Mouse (Mus musculus) MEL (cell line): ENCODE measurements around the gene Adcy7. TPM values are rescaled to one million over a fixed set of nuclear protein-coding genes. Genes with fewer than 3 reads are reported as not detected.

Source experiments
- DNase-seq: peaks from one replicate; pipeline ENCODE4 v3.0.0; 2011; ENCODE audit warnings: low read depth, low spot score
- H3K27ac ChIP-seq: 2 replicates; pipeline ENCODE4 v1.5.1; 2012; ENCODE audit warnings: low read depth, mild to moderate bottlenecking, control low read depth, low read length, moderate library complexity; ENCODE audit not compliant: control insufficient read depth
- H3K27me3 ChIP-seq, 2 experiments: fragments of 150-350 bp in 1 of 2; sonication (generic) in 1 of 2; 2 replicates each; pipeline ENCODE4 v1.6.1; 2012; ENCODE audit warnings: low read length in 2 of 2, mild to moderate bottlenecking in 2 of 2, improper control_type of control experiment in 1 of 2, moderate library complexity in 1 of 2; ENCODE audit not compliant: insufficient read depth in 2 of 2, control insufficient read depth in 1 of 2
- H3K36me3 ChIP-seq, 2 experiments: 2 replicates each; pipeline ENCODE4 v1.6.1; 2012 to 2014; ENCODE audit warnings: low read length in 2 of 2, improper control_type of control experiment in 1 of 2, inconsistent platforms in 1 of 2, mild to moderate bottlenecking in 1 of 2; ENCODE audit not compliant: insufficient read depth in 2 of 2, control insufficient read depth in 1 of 2
- H3K4me1 ChIP-seq, 2 experiments: fragments of 150-350 bp in 1 of 2; sonication (generic) in 1 of 2; 2 replicates each; pipeline ENCODE4 v1.6.1; 2012; ENCODE audit warnings: low read length in 2 of 2, improper control_type of control experiment in 1 of 2, mild to moderate bottlenecking in 1 of 2; ENCODE audit not compliant: insufficient read depth in 2 of 2, control insufficient read depth in 1 of 2
- H3K4me3 ChIP-seq, 2 experiments: fragments of 150-350 bp in 1 of 2; sonication (generic) in 1 of 2; 2 replicates each; pipeline ENCODE4 v1.5.1; 2012; ENCODE audit warnings: low read depth in 2 of 2, low read length in 2 of 2, mild to moderate bottlenecking in 2 of 2, moderate library complexity in 2 of 2, control low read depth in 1 of 2, improper control_type of control experiment in 1 of 2; ENCODE audit not compliant: control insufficient read depth in 1 of 2, insufficient read depth in 1 of 2
- H3K79me2 ChIP-seq: 2 replicates; pipeline ENCODE4 v1.6.1; 2012; ENCODE audit warnings: mild to moderate bottlenecking, low read length, moderate library complexity; ENCODE audit not compliant: control insufficient read depth, poor library complexity, insufficient read depth
- H3K9ac ChIP-seq: 2 replicates; pipeline ENCODE4 v1.6.1; 2012; ENCODE audit warnings: low read depth, mild to moderate bottlenecking, control low read depth, low read length, moderate library complexity; ENCODE audit not compliant: control insufficient read depth, poor library complexity, severe bottlenecking
- H3K9me3 ChIP-seq: fragments of 150-350 bp; sonication (generic); replicated peaks from 2 replicates; pipeline ENCODE4 v1.6.1; 2012; ENCODE audit warnings: mild to moderate bottlenecking, low read length, improper control_type of control experiment, moderate library complexity; ENCODE audit not compliant: insufficient read depth
- BHLHE40 ChIP-seq: IDR thresholded peaks from 2 replicates; pipeline ENCODE4 v1.6.1; 2012; ENCODE audit warnings: low read depth, mild to moderate bottlenecking, inconsistent platforms, low read length, improper control_type of control experiment, borderline replicate concordance
- CTCF ChIP-seq, 3 experiments: IDR thresholded peaks in 2 of 3; conservative IDR thresholded peaks in 1 of 3; 2 replicates each; pipeline ENCODE4 v1.5.1; 2011 to 2012; ENCODE audit warnings: low read length in 3 of 3, low read depth in 2 of 3, mild to moderate bottlenecking in 2 of 3, improper control_type of control experiment in 1 of 3, inconsistent platforms in 1 of 3, mixed read lengths in 1 of 3, moderate library complexity in 1 of 3; ENCODE audit not compliant: control insufficient read depth in 1 of 3, insufficient read depth in 1 of 3, poor library complexity in 1 of 3, severe bottlenecking in 1 of 3
- E2F4 ChIP-seq: IDR thresholded peaks from 2 replicates; pipeline ENCODE4 v1.6.1; 2011; ENCODE audit warnings: low read depth, low read length, improper control_type of control experiment, borderline replicate concordance
- ELF1 ChIP-seq: IDR thresholded peaks from 2 replicates; pipeline ENCODE4 v1.6.1; 2014; ENCODE audit warnings: low read depth, mild to moderate bottlenecking, inconsistent platforms, low read length, improper control_type of control experiment, moderate library complexity
- ETS1 ChIP-seq: IDR thresholded peaks from 2 replicates; pipeline ENCODE4 v1.6.1; 2012; ENCODE audit warnings: low read depth, mild to moderate bottlenecking, inconsistent platforms, low read length, improper control_type of control experiment, moderate library complexity
- HCFC1 ChIP-seq: IDR thresholded peaks from 2 replicates; pipeline ENCODE4 v1.6.1; 2012; ENCODE audit warnings: low read depth, mild to moderate bottlenecking, inconsistent platforms, low read length, improper control_type of control experiment, moderate library complexity
- MAFK ChIP-seq: IDR thresholded peaks from 2 replicates; pipeline ENCODE4 v1.6.1; 2011; ENCODE audit warnings: low read depth, mild to moderate bottlenecking, low read length, improper control_type of control experiment, borderline replicate concordance
- MAX ChIP-seq: IDR thresholded peaks from 2 replicates; pipeline ENCODE4 v1.6.1; 2011; ENCODE audit warnings: low read length, improper control_type of control experiment
- MAZ ChIP-seq: IDR thresholded peaks from 2 replicates; pipeline ENCODE4 v1.6.1; 2012; ENCODE audit warnings: low read depth, mild to moderate bottlenecking, inconsistent platforms, low read length, improper control_type of control experiment
- MXI1 ChIP-seq: IDR thresholded peaks from 2 replicates; pipeline ENCODE4 v1.6.1; 2011; ENCODE audit warnings: mild to moderate bottlenecking, low read depth, low read length, improper control_type of control experiment
- MYC ChIP-seq: IDR thresholded peaks from 2 replicates; pipeline ENCODE4 v1.6.1; 2011; ENCODE audit warnings: low read depth, mild to moderate bottlenecking, low read length, improper control_type of control experiment, moderate library complexity
- POLR2A ChIP-seq, 2 experiments: IDR thresholded peaks; 2 replicates each; pipeline ENCODE4 v1.6.1; 2011 to 2012; ENCODE audit warnings: low read length in 2 of 2, mild to moderate bottlenecking in 2 of 2, control low read depth in 1 of 2, improper control_type of control experiment in 1 of 2, low read depth in 1 of 2, moderate library complexity in 1 of 2; ENCODE audit not compliant: control insufficient read depth in 1 of 2, insufficient read depth in 1 of 2, poor library complexity in 1 of 2
- RAD21 ChIP-seq: IDR thresholded peaks from 2 replicates; pipeline ENCODE4 v1.6.1; 2011; ENCODE audit warnings: mild to moderate bottlenecking, low read depth, low read length, improper control_type of control experiment
- SIN3A ChIP-seq: IDR thresholded peaks from 2 replicates; pipeline ENCODE4 v1.6.1; 2012; ENCODE audit warnings: low read length, improper control_type of control experiment, inconsistent platforms
- SMC3 ChIP-seq: IDR thresholded peaks from 2 replicates; pipeline ENCODE4 v1.6.1; 2011; ENCODE audit warnings: low read depth, low read length, improper control_type of control experiment
- TAL1 ChIP-seq: IDR thresholded peaks from 2 replicates; pipeline ENCODE4 v1.6.1; 2012; ENCODE audit warnings: mild to moderate bottlenecking, inconsistent platforms, low read length, moderate library complexity, mixed read lengths
- TBP ChIP-seq: IDR thresholded peaks from 2 replicates; pipeline ENCODE4 v1.8.0; 2011; ENCODE audit warnings: low read depth, low read length, improper control_type of control experiment
- TCF12 ChIP-seq: IDR thresholded peaks from 2 replicates; pipeline ENCODE4 v1.6.1; 2014; ENCODE audit warnings: low read depth, mild to moderate bottlenecking, inconsistent platforms, low read length, improper control_type of control experiment, moderate library complexity
- UBTF ChIP-seq: IDR thresholded peaks from 2 replicates; pipeline ENCODE4 v1.6.1; 2012; ENCODE audit warnings: low read depth, mild to moderate bottlenecking, inconsistent platforms, low read length, improper control_type of control experiment, moderate library complexity, borderline replicate concordance; ENCODE audit not compliant: insufficient read depth
- USF1 ChIP-seq: IDR thresholded peaks from 2 replicates; pipeline ENCODE4 v1.6.1; 2014; ENCODE audit warnings: low read depth, mild to moderate bottlenecking, inconsistent platforms, low read length, improper control_type of control experiment, moderate library complexity
- USF2 ChIP-seq, 2 experiments: IDR thresholded peaks; 2 replicates each; pipeline ENCODE4 v1.6.1; 2011 to 2012; ENCODE audit warnings: improper control_type of control experiment in 2 of 2, low read length in 2 of 2, borderline replicate concordance in 1 of 2, inconsistent platforms in 1 of 2, low read depth in 1 of 2, mild to moderate bottlenecking in 1 of 2; ENCODE audit not compliant: insufficient read depth in 1 of 2
- ZC3H11A ChIP-seq: IDR thresholded peaks from 2 replicates; pipeline ENCODE4 v1.6.1; 2012; ENCODE audit warnings: low read depth, mild to moderate bottlenecking, inconsistent platforms, low read length, improper control_type of control experiment
- ZMIZ1 ChIP-seq: IDR thresholded peaks from 2 replicates; pipeline ENCODE4 v1.6.1; 2012; ENCODE audit warnings: low read depth, mild to moderate bottlenecking, inconsistent platforms, low read length, improper control_type of control experiment, moderate library complexity
- ZNF384 ChIP-seq: IDR thresholded peaks from 2 replicates; pipeline ENCODE4 v1.6.1; 2012; ENCODE audit warnings: low read depth, mild to moderate bottlenecking, inconsistent platforms, low read length, improper control_type of control experiment
- polyA plus RNA-seq, 2 experiments: library from polyadenylated mRNA; stranded (reverse) in 1 of 2; unstranded in 1 of 2; fragments of >175 nt in 1 of 2; fragments of >200 nt in 1 of 2; gene quantifications; 2 replicates each; pipeline versions ENCODE4 v1.2.1 to v1.2.4; 2012; ENCODE audit warnings: low replicate concordance in 2 of 2, low read depth in 1 of 2; ENCODE audit not compliant: insufficient read length in 2 of 2, insufficient read depth in 1 of 2, missing spikeins in 1 of 2
- total RNA-seq: library from RNA; depleted of rRNA; stranded (reverse); fragments of 300-350 nt; gene quantifications from 2 replicates; pipeline ENCODE4 v1.2.3, GENCODE M21; 2012; rRNA removed

Adcy7 gene
- total RNA-seq (62.9 and 89.9 TPM in 2 replicates), polyA plus RNA-seq (10 to 100 TPM in 1 of 2 experiments, not detected in 1; 83.7 TPM)

DNA sequence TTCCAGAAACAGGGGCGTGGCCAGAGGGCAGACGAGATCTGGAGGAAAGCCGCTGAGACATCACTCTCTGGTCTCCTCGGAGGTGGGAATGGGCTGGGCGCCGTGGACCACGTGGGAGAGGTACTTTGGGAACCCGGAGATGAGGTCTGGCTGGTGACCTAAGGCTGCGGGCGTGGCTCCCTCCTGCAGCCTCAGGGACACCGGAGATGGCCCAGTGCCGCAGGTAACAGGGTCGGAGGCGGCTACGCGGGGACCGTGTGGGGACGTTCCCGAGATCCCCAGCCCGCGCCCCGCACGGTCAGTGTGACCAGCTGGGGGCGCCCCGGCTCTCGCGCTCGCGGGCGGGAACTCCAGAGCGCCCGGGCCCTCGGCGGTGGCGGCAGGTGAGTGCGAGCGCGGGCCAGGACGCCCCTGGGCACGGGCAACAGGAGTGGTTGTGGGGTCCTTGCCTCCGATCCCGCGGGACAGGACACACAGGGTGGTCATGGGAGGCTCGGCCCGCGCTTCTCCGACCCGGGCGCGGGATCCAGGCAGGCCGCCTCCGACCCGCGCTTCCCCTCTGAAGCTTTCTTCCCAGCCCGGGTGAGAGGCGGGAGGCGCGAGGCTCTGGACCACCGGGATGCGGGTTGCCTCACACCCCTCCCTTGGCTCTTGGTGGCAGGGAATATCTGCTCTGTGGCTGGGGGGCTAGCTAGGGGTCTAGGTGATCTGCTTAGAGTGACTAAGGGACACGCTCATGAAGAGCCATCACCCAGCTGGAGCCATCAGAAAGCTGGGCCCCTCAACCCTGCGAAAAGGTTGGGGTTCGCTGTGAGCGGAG lies at the start of gene Adcy7:
TSS of gene Adcy7 (plus strand) at position 173 of the 820 bp plus-strand sequence.
- Histone ChIP-seq H3K9me3 (no peaks in the 10 kb centered on the region), H3K27ac (peak within 1 kb of the TSS; percentile 21; the same call in 1 of the 2 replicates), H3K79me2 (peaks cover 34% of the 10 kb centered on the region), H3K9ac (peak within 1 kb of the TSS; percentile 81), H3K36me3 (peaks cover 0 to 20% of the 10 kb centered on the region in 2 experiments; a peak in 2 of 4 replicates), H3K4me1 (peaks cover 5 to 31% of the 10 kb centered on the region in 2 experiments), H3K27me3 (no peaks in the 10 kb centered on the region), H3K4me3 (peak within 1 kb of the TSS; percentile 67 to 86)
- peak; percentile 51; the same call in 1 of the 2 replicates for TF ChIP-seq TCF12
- peak; percentile 54; the same call in 1 of the 2 replicates for TF ChIP-seq MAZ
- TF ChIP-seq MAX: peak; percentile 37; the same call in 1 of the 2 replicates
- TF ChIP-seq SMC3: peak; percentile 71
- TF ChIP-seq HCFC1: 0 out of 2 replicates have a peak, but pooled peaks have one; percentile 20
- TF ChIP-seq ZMIZ1: peak; percentile 38; the same call in 1 of the 2 replicates
- TF ChIP-seq ZC3H11A: peak; percentile 56; the same call in 1 of the 2 replicates
- TF ChIP-seq MAFK: no peak
- TF ChIP-seq USF2 (IDR thresholded peaks at IDR 0.05; ENCODE audit: borderline replicate concordance in 1 of 2, insufficient read depth in 1 of 2, low read depth in 1 of 2, low read length in 2 of 2): no peak
- peak; percentile 39 to 48; a peak in 2 of 4 replicates for TF ChIP-seq POLR2A (IDR thresholded peaks at IDR 0.05; ENCODE audit: control insufficient read depth in 1 of 2, insufficient read depth in 1 of 2, low read depth in 1 of 2, low read length in 2 of 2, poor library complexity in 1 of 2)
- TF ChIP-seq ELF1: no peak
- TF ChIP-seq MXI1: peak; percentile 83
- no peak for TF ChIP-seq ZNF384
- TF ChIP-seq TAL1: no peak
- no peak for TF ChIP-seq UBTF
- TF ChIP-seq BHLHE40: no peak
- 0 out of 2 replicates have a peak, but pooled peaks have one; percentile 25 for TF ChIP-seq MYC
- TF ChIP-seq E2F4: peak; percentile 54; the same call in 1 of the 2 replicates
- no peak for TF ChIP-seq ETS1
- TF ChIP-seq CTCF (IDR thresholded peaks at IDR 0.05 in 2 of 3, conservative IDR thresholded peaks at IDR 0.05 in 1 of 3; ENCODE audit: control insufficient read depth in 1 of 3, insufficient read depth in 1 of 3, low read depth in 2 of 3, low read length in 3 of 3, poor library complexity in 1 of 3, severe bottlenecking in 1 of 3): peak in 2 of 3 experiments; percentile 66 to 82; a peak in 5 of 6 replicates
- peak; percentile 73; the same call in 1 of the 2 replicates for TF ChIP-seq SIN3A
- TF ChIP-seq RAD21: peak; percentile 39
- 0 out of 2 replicates have a peak, but pooled peaks have one; percentile 34 for TF ChIP-seq TBP
- peak; percentile 64 for TF ChIP-seq USF1
- peak; percentile 78 for DNase-seq
